Mouse (Mus musculus) G1E (cell line): ENCODE data around the gene Rassf2.

Experiments used
- CTCF ChIP-seq: IDR thresholded peaks from 2 replicates; pipeline ENCODE4 v1.5.1; 2012; ENCODE audit warnings: low read depth, low read length, inconsistent platforms, mixed read lengths
- GATA1 ChIP-seq: IDR thresholded peaks from 2 replicates; pipeline ENCODE4 v1.6.1; 2012; ENCODE audit warnings: borderline replicate concordance, low read length, inconsistent platforms, mixed read lengths
- GATA2 ChIP-seq: IDR thresholded peaks from 2 replicates; pipeline ENCODE4 v1.6.1; 2012; ENCODE audit warnings: low read depth, low read length, inconsistent platforms, borderline replicate concordance
- TAL1 ChIP-seq: conservative IDR thresholded peaks from 2 replicates; pipeline ENCODE4 v1.6.1; 2012; ENCODE audit warnings: low read depth, low read length, inconsistent platforms, mixed read lengths

GRCm38 (mm10) chr2:131940506-131940905, 89.6 kb downstream of the Rassf2 start:
- TF ChIP-seq CTCF: no peak
- TF ChIP-seq GATA2: no peak
- TF ChIP-seq TAL1: 0 out of 2 replicates have a peak, but pooled peaks have one; percentile 33
- TF ChIP-seq GATA1: no peak
